Mouse (Mus musculus): ENCODE data around the gene Ttc39a.

Ttc39a gene

DNA sequence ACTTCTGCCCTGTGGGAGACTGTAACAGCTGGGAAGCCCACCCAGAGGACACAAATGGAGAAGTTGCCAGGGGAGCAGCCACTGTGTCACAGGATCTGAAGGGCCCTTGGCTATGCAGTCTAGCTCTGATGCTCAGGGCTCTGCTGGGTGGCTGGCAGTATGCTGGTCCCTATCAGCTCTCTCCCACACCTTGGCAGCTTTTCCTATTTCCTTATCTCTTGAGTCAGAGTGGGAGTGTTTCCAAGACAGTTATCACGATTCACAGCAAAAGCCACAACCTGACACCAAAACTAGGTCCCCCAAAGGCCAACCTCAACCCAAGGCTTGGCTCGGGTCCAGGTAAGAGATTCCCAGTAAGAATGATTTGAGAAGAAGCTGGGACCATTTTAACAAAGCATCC lies 39.0 kb downstream of the Ttc39a start:
- in situ Hi-C loops (cut with MboI; ENCODE audit: unreplicated experiment in 2 of 2): loop anchor here in 1 of 2 experiments (25.0 kb wide), 2 partner anchors 267 to 758 kb away; no protein-coding TSS in a partner anchor

DNA sequence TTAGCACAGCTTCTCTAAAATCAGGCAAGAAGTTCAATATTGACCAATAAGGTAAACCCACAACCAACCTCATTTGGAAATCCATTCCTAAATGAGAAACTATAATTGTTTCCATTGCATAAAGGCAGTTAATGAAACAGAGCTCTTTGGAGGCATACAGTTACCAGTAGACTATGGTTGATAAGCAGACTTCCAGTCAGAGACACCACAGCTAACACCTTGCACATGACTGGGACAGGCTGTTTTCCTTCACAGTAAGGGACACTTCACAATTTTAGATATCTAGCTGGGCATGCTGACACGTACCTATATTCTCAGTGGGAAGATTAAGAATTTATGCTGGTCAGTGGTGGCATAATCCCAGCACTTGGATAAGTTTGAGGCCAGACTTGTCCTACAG lies 39.5 kb downstream of the Ttc39a start:
- in situ Hi-C loops (cut with MboI; ENCODE audit: unreplicated experiment in 2 of 2): loop anchor here in 1 of 2 experiments (25.0 kb wide), 2 partner anchors 266 to 759 kb away; no protein-coding TSS in a partner anchor

DNA sequence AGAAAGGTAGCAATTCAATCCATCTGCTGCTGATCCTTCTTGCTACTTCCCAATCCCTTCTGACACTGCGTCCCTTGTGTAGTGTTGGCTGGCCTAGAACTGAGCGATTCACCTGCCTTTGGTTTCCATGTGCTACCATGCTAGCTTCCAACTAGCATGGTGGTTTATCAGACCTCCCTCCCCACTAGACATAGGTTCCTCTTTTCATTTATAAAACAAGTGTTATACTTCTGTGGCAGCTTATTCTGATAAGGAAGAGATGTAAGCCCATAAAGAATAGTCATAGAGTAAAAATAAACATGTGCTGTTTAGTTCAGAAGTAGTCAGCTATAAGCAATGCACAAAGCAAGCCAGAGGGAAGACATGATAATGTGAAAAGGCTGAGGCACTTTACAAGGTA lies 42.1 kb downstream of the Ttc39a start:
- in situ Hi-C loops (cut with MboI; ENCODE audit: unreplicated experiment in 2 of 2): loop anchor here in 1 of 2 experiments (25.0 kb wide), 2 partner anchors 264 to 761 kb away; no protein-coding TSS in a partner anchor

DNA sequence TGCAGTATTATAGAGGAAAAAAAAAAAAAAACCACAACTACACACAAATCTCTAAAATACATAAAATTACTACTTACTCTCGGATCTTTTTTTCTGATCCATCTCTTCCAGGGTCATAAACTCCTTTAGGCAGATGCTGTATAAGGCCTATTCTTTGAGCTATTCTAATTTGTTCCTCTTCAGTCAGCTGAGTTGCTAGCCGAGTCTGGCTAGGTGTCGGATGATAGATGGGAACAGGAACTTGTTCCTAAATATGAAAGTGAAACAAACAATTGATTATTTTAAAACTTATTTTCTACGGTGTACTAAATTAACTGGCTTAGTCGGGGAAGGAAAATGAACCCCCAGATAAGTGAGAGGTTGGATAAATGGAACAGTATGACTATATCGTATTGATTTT lies 50.4 kb downstream of the Ttc39a start:
- in situ Hi-C loops (cut with MboI; ENCODE audit: unreplicated experiment in 2 of 2): no loop called here

DNA sequence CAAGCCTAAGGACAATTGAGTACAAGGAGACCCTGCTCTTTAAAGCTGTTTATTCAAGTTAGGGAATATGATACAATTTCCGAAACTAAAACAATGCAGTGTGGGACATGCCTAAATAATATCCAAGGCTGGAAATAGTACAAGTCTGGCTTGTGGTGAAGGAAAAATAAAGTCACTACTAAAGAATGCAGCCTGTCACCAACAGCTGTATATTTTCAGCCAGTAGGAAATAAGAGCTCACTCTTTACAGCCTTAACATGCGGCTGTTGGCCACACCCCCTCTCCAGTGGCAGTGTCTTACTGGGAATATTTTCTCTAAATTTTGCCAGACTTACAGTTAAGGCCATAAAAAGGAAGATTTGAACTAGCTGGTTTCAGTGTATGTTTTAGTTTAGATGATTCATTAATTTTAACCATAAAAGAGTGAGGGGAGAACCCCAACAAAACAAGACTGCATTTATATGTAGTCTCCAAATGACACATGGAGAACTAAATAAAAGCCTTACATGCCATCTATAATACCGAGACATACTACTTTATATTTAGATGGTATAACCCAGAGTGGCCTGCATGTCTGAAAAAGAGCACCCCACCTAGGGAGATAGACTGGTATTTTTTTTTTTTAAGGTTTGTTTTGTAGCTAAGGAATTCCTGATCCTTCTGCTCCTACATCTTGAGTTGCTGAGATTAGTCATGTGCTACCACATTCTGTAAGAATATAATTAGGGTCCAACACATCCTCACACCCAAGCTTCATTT lies 54.2 kb downstream of the Ttc39a start:
- in situ Hi-C loops (cut with MboI; ENCODE audit: unreplicated experiment in 2 of 2): no loop called here

DNA sequence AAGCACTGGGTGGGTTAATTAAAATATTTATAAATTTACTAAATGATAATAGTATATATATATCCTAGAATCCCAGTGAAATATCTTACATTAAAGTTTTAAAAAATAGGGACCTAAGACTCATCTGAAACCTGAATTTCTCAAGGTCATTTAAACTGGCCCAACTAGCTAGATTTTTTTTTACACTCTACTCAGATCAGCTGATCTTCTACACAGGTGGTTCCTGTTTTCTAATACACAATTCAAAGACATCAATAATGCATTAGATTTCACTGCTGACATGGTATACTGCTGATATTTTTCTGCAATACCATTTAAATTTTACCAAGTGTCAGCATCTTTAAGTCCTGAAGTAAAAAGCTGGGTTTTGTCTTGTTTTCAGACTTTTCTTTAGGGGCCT lies 57.5 kb downstream of the Ttc39a start:
- in situ Hi-C loops (cut with MboI; ENCODE audit: unreplicated experiment in 2 of 2): no loop called here

DNA sequence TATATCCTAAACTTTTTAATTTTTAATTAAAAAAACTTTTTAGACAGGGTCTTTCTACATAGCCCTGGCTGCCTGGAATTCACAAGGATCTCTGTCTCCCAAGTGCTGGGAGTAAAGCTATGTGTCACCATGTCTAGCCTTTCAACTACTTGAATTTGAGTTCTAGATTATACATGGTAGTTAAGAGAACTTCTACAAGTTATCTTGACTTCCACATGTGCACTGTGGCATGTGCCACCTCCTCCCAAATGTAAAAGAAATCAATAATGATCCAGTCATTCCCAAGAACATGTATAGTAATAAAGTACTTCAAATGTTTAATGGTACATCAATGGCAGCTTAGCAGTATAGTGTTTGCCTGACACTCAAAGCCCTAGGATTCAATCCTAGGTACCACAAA lies 61.3 kb downstream of the Ttc39a start:
- in situ Hi-C loops (cut with MboI; ENCODE audit: unreplicated experiment in 2 of 2): no loop called here

DNA sequence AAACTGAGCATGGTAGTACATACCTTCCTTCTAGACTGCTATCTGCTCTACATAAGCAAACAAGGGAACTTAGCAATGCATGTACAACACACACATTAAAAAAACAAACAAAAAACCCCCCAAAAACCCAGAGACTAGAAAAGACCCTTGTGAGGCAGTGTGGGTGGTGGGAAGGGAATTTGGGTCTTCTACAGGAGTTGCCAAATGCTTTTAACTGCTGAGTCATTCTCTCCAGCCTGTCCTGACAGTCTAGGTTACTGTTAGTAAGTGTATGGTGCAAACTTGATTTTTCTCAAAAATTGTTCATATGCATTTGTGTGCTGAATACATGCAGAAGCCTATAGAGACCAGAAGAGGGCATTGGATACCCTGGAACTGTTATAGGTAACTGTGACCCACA lies 65.2 kb downstream of the Ttc39a start:
- in situ Hi-C loops (cut with MboI; ENCODE audit: unreplicated experiment in 2 of 2): no loop called here

DNA sequence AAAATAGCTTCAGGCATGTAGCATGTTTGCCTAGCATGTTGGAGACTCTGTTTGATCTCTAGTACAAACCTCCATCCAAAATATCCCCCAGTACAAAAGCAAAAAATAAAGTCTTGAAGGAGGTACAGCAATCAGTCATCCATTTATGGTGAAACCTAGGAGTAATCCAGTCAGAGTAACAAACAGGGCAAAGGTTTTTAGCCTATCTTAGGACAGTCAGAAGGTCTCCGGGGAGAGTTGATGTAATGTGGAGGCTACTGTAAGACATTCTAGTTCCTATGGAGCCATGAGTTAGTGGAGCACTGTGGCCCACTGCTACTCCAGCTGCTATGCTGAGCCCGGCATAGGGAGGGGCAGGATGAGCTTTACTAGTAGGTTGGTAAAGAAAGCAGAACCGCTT lies 66.1 kb downstream of the Ttc39a start:
- in situ Hi-C loops (cut with MboI; ENCODE audit: unreplicated experiment in 2 of 2): no loop called here

DNA sequence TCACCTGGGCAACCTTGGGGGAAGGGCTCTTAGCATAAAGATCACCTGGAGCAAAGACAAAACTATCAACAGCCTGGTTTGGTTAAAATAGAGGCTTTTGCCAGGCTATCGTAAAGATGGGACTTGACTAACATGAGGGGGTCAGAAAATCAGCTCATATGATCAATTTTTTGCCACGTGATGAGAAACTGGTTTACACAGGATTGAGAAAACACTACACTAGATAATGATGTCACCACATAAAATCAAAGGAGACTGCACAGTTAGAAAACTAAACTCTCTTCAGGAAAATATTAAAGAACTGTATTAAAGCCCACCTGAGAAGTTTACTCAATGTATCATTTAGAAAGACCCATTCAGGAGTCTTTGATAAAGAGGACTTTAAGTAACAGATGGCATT lies 68.7 kb downstream of the Ttc39a start:
- in situ Hi-C loops (cut with MboI; ENCODE audit: unreplicated experiment in 2 of 2): no loop called here

DNA sequence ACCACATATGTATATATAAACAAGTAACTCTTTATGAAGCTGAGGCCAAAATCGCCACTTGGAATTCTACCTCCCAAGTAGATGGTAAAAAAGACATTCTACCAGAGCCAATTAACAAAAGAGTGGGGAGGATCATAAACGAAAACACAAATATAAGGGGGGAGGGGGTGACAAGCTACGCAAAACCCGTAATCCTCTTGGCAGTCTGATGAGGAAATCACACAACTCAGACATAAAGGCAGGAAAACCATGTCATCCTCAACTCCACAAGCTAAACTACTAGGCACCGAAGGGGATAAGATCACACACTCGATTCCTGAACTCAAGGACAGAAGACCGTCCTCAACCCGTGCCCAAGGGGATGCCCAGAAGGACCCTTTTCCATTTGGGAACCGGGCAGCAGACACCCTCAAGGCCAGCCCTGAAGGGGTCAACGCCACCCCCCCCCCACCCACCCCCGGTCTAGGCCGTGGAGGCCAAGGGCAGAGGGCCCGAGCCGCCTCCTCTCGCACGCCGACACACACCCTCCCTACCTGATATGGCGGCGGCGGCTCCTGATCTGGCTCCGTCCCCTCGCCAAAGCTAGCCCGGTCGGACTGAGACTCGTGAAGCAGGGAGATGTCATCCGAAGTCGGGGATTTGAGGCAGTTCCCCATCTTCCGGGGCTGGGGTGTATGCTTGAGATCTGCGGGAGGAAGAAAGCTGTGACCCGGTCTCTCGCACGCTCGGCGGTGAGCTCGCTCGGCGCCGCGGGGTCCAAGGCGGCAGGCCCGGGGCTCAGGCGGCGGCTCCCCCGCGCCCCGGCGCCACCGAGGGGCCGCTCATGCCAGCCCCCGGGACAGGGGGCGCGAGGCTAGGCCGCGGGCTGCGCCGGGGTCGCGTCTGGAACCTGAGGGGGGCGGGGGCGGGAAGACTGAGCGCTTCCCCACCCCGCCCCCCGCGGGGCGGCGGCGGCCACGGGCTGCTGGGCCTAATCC lies 69.4 kb downstream of the Ttc39a start:
- in situ Hi-C loops (cut with MboI; ENCODE audit: unreplicated experiment in 2 of 2): no loop called here

DNA sequence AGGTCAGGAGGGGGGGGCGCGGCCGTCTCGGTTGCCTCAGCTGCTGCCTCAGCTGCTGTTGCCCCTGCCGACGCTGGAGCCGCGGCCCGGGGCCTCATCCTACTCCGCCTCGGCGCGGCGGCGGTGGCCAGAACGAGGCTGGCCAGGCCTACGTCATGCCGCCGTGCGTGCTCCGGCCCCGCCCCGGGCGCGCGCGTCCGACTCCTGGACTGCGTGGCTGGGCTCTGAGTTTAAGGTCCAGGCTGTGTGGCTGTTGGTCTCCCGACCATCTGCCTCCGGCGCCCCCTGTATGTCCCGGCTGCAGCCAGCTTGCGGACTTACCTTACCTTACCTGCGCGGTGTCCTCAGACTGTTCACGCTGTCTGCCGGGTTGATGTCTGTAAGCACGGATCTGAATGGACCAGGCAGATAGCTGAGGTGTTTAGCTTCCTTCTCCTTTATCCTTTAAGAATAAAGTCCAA lies 70.2 kb downstream of the Ttc39a start:
- in situ Hi-C loops (cut with MboI; ENCODE audit: unreplicated experiment in 2 of 2): no loop called here

DNA sequence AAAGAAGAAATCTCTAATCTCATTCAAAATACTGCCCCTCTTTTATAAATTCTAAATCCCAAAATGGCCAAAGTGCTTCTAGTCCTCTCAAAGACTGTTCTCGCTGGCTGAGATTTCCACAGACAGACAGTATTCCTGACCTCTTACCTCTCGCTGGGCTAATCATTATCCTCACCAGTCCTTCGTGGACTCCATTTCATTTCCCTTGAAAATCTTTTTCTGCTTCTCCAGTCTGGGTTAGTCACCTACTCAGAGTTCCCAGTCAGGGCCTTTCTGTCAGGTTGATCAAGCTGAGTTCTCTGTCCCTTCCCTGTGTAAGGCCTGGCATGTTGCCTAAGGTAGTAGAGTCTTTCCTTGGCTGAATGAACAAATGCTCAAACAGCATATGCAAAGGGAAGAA lies 71.0 kb downstream of the Ttc39a start:
- in situ Hi-C loops (cut with MboI; ENCODE audit: unreplicated experiment in 2 of 2): no loop called here

DNA sequence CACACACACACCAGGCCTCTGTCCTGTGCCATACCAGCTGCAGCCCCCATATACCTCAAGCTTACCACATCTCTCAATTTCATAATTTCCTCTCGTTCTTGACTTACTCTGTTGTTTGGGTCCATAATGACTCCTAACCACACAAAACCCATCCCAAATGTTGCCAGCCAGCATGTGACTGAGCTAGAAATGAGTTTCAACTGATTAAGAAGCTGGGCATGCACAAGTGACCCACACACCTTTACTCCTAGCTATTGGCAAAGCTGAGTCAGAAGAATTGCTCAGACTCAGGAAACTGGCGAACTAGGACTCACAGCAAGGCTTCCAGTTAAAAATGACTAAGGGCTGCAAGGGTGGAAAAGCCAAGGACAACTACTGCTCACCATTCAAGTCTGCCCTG lies 75.0 kb downstream of the Ttc39a start:
- in situ Hi-C loops (cut with MboI; ENCODE audit: unreplicated experiment in 2 of 2): no loop called here

DNA sequence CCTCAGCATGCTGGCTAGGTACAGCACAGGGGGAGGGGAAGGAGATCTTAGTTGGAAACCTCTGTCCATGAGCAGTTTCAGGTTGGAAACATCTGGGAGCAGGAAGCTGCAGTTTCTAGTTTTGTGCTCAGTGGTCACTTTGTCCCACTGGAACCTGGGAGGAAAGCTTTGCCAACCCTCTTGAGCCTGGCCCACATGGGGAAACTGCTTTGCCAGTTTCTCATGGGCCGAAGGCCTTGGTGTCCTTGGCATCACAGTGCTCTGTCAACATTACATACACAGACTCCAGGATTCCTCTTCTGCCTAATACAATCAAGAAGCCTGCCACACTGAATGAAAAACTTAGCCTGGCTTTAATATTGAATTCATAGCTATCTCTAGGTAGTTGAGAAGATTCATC lies 76.3 kb downstream of the Ttc39a start:
- in situ Hi-C loops (cut with MboI; ENCODE audit: unreplicated experiment in 2 of 2): no loop called here

DNA sequence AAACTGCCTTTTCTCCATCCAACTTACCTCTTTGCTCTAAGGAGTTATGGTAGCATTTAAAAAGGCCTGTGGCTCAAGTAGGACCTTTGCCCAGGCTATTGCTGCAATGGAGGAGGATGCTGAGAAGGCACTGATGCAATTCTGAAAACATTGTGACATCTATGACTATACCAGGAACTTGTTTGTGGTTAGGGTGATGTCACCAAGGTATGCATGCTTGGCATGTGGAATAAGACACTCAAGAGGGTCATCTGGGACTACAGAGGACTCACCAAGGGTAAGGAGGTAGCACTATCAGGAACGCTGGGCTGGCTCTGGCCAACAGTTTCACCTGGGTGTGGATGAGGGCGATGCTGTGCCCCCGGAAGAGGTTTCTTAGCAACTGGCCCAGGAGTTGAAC lies 78.2 kb downstream of the Ttc39a start, which contains the start of gene Rnf11:
TSS of gene Rnf11 (minus strand) at position 108 of the 400 bp plus-strand sequence.
- in situ Hi-C loops (cut with MboI; ENCODE audit: unreplicated experiment in 2 of 2): no loop called here

DNA sequence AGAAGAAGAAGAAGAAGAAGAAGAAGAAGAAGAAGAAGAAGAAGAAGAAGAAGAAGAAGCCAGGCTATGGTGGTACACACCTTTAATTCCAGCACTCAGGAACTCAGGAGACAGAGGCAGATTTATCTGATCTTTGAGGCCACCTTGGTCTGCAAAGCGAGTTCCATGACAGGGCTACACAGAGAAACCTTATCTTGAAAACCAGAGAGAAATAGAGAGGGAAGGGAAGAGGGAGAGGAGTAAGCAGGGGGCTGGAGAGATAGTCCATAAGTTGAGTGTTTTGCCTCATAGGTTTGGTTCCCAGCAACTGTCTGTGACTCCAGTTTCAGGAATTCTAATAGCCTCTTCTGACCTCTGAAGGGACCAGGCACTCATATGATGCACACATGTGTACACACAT lies 82.4 kb downstream of the Ttc39a start:
- in situ Hi-C loops (cut with MboI; ENCODE audit: unreplicated experiment in 2 of 2): no loop called here

DNA sequence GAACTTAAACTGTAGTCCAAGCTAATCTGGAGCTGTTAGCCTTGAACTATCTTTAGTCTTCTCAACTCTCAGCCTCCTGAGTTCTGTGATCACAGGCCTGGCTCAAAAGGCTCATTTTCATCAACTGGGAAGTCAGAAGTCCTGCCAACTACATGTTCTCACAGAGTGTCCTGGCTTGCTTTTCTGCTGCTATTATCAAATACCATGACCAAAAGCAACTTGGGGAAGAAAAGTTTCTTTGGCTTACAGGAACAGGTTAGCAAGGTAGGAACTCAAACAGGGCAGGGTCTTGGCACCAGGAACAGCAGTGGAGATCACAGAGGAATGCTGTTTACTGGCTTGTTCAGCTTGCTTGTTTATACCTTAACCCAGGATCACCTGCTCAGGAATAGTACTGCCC lies 87.2 kb downstream of the Ttc39a start:
- in situ Hi-C loops (cut with MboI; ENCODE audit: unreplicated experiment in 2 of 2): no loop called here
